Comparison of ENCODE assay signal across 11 mouse cellular contexts in genomic region chr9:66091327-66092231, GRCm38 (mm10). TPM values are rescaled to one million over a fixed set of nuclear protein-coding genes. Genes with fewer than 3 reads are reported as not detected.
DNase-seq lines count a peak whose midpoint lies in the region; ATAC-seq lines count a peak whose summit lies in the region.
"Had no signal": no experiment of that assay in that cellular context is flagged by ENCODE, and none has a peak within 500 bp of the region (broad histone marks: within the 10 kb centered on the region; RNA-seq: fewer than 3 reads in every experiment).

No protein-coding gene starts in this region.

- H3K9ac ChIP-seq in hindbrain, embryonic 16.5 days (ENCODE audit: low read depth, low read length) = no peak overlapping the region
- no peak overlapping the region for H3K9ac ChIP-seq in hindbrain, embryonic 11.5 days (ENCODE audit: low read depth, low read length)
- H3K9ac ChIP-seq in embryonic facial prominence, embryonic 12.5 days = no peak overlapping the region
- H3K9ac ChIP-seq in lung, embryonic 16.5 days (ENCODE audit: low read length) = no peak overlapping the region; the same call in 1 of the 2 replicates
- H3K9ac ChIP-seq in midbrain, embryonic 16.5 days (ENCODE audit: low read depth, low read length) = no peak overlapping the region
- H3K9ac ChIP-seq: heart, embryonic 15.5 days; liver, embryonic 14.5 days had no signal

- H3K27ac ChIP-seq in hindbrain, embryonic 16.5 days (ENCODE audit: low read depth, low read length) = peak overlapping the region; percentile 42; the same call in 1 of the 2 replicates
- H3K27ac ChIP-seq in hindbrain, embryonic 11.5 days (ENCODE audit: low read depth, low read length) = no peak overlapping the region
- H3K27ac ChIP-seq in embryonic facial prominence, embryonic 12.5 days = peak overlapping the region; percentile 54
- peak overlapping the region; percentile 65 for H3K27ac ChIP-seq in lung, embryonic 16.5 days (ENCODE audit: low read length)
- H3K27ac ChIP-seq in midbrain, embryonic 16.5 days (ENCODE audit: low read length) = no peak overlapping the region
- H3K27ac ChIP-seq: heart, embryonic 15.5 days; liver, embryonic 14.5 days had no signal

- H3K27me3 ChIP-seq in hindbrain, embryonic 16.5 days (replicated peaks; ENCODE audit: control insufficient read depth, insufficient read depth, low read length) = no peaks in the 10 kb centered on the region
- H3K27me3 ChIP-seq in hindbrain, embryonic 11.5 days (ENCODE audit: control insufficient read depth, insufficient read depth, low read length) = no peaks in the 10 kb centered on the region
- no peaks in the 10 kb centered on the region for H3K27me3 ChIP-seq in embryonic facial prominence, embryonic 12.5 days
- H3K27me3 ChIP-seq in lung, embryonic 16.5 days (ENCODE audit: control insufficient read depth, insufficient read depth, low read depth, low read length) = no peaks in the 10 kb centered on the region
- H3K27me3 ChIP-seq in midbrain, embryonic 16.5 days (ENCODE audit: control insufficient read depth, insufficient read depth, low read depth, low read length) = no peaks in the 10 kb centered on the region
- H3K27me3 ChIP-seq: heart, embryonic 15.5 days had no signal

- peaks cover 49% of the 10 kb centered on the region for H3K36me3 ChIP-seq in hindbrain, embryonic 16.5 days (ENCODE audit: control insufficient read depth, insufficient read depth, low read length)
- H3K36me3 ChIP-seq in hindbrain, embryonic 11.5 days (ENCODE audit: control insufficient read depth, insufficient read depth, low read length) = peaks cover 7% of the 10 kb centered on the region; the same call in 1 of the 2 replicates
- H3K36me3 ChIP-seq in embryonic facial prominence, embryonic 12.5 days = peaks cover 86% of the 10 kb centered on the region
- peaks cover 43% of the 10 kb centered on the region for H3K36me3 ChIP-seq in lung, embryonic 16.5 days (ENCODE audit: control insufficient read depth, insufficient read depth, low read length)
- peaks cover 66% of the 10 kb centered on the region for H3K36me3 ChIP-seq in midbrain, embryonic 16.5 days (ENCODE audit: control insufficient read depth, insufficient read depth, low read length)

- no peak for DNase-seq in hindbrain, embryonic 11.5 days (ENCODE audit: low spot score)
- peak; percentile 51 for DNase-seq in adipocyte (ENCODE audit: low spot score)
- no peak for DNase-seq in cerebellum, postnatal 4 days (ENCODE audit: low spot score in 2 of 2)
- DNase-seq in urinary bladder, postnatal 10 days (ENCODE audit: low spot score) = no peak
- DNase-seq: right cerebral cortex, postnatal 14 days had no signal

- WGBS in hindbrain, embryonic 16.5 days = 81% methylated on average over 6 of the region's 6 CpGs
- WGBS in hindbrain, embryonic 11.5 days = 82% methylated on average over 6 of the region's 6 CpGs
- WGBS in embryonic facial prominence, embryonic 12.5 days = 63% methylated on average over 6 of the region's 6 CpGs
- WGBS in lung, embryonic 16.5 days = 32% methylated on average over 6 of the region's 6 CpGs
- WGBS in midbrain, embryonic 16.5 days = 81% methylated on average over 6 of the region's 6 CpGs

- no peak overlapping the region for H3K4me2 ChIP-seq in hindbrain, embryonic 16.5 days (ENCODE audit: low read length)
- no peak overlapping the region for H3K4me2 ChIP-seq in hindbrain, embryonic 11.5 days (replicated peaks; ENCODE audit: low read depth, low read length)
- H3K4me2 ChIP-seq in embryonic facial prominence, embryonic 12.5 days (replicated peaks) = no peak overlapping the region
- no peak overlapping the region for H3K4me2 ChIP-seq in lung, embryonic 16.5 days (ENCODE audit: low read depth, low read length)
- no peak overlapping the region for H3K4me2 ChIP-seq in midbrain, embryonic 16.5 days (ENCODE audit: low read length)
- H3K4me2 ChIP-seq: heart, embryonic 15.5 days had no signal

- H3K4me3 ChIP-seq in hindbrain, embryonic 16.5 days (ENCODE audit: low read length) = no peak overlapping the region
- H3K4me3 ChIP-seq in hindbrain, embryonic 11.5 days (ENCODE audit: low read depth, low read length) = no peak overlapping the region
- H3K4me3 ChIP-seq in embryonic facial prominence, embryonic 12.5 days = no peak overlapping the region
- no peak overlapping the region for H3K4me3 ChIP-seq in lung, embryonic 16.5 days (ENCODE audit: low read length)
- H3K4me3 ChIP-seq in midbrain, embryonic 16.5 days (ENCODE audit: low read depth, low read length) = no peak overlapping the region
- H3K4me3 ChIP-seq: heart, embryonic 15.5 days had no signal

- no peaks in the 10 kb centered on the region for H3K9me3 ChIP-seq in hindbrain, embryonic 16.5 days (ENCODE audit: control insufficient read depth, low read length)
- H3K9me3 ChIP-seq in hindbrain, embryonic 11.5 days (ENCODE audit: control insufficient read depth, low read length) = no peaks in the 10 kb centered on the region
- no peaks in the 10 kb centered on the region for H3K9me3 ChIP-seq in embryonic facial prominence, embryonic 12.5 days
- no peaks in the 10 kb centered on the region for H3K9me3 ChIP-seq in lung, embryonic 16.5 days (ENCODE audit: control insufficient read depth, low read length)
- H3K9me3 ChIP-seq in midbrain, embryonic 16.5 days (replicated peaks; ENCODE audit: control insufficient read depth, low read length, poor library complexity, severe bottlenecking) = no peaks in the 10 kb centered on the region
- H3K9me3 ChIP-seq: heart, embryonic 15.5 days had no signal

- no peak for ATAC-seq in hindbrain, embryonic 16.5 days
- ATAC-seq in hindbrain, embryonic 11.5 days (ENCODE audit: low FRiP score) = no peak
- ATAC-seq in embryonic facial prominence, embryonic 12.5 days (ENCODE audit: insufficient number of reproducible peaks, insufficient read depth, low FRiP score, low TSS enrichment) = no peak
- peak; percentile 78 for ATAC-seq in lung, embryonic 16.5 days (ENCODE audit: low read depth)
- ATAC-seq in midbrain, embryonic 16.5 days = no peak

- H3K4me1 ChIP-seq in hindbrain, embryonic 16.5 days (ENCODE audit: control insufficient read depth, insufficient read depth, low read depth, low read length) = no peaks in the 10 kb centered on the region
- H3K4me1 ChIP-seq in hindbrain, embryonic 11.5 days (replicated peaks; ENCODE audit: control insufficient read depth, insufficient read depth, low read length) = 0 out of 2 replicates have a peak, but pooled peaks cover 2% of the 10 kb centered on the region
- H3K4me1 ChIP-seq in embryonic facial prominence, embryonic 12.5 days = peaks cover 11% of the 10 kb centered on the region; the same call in 1 of the 2 replicates
- peaks cover 20% of the 10 kb centered on the region for H3K4me1 ChIP-seq in lung, embryonic 16.5 days (replicated peaks; ENCODE audit: control insufficient read depth, insufficient read depth, low read length)
- no peaks in the 10 kb centered on the region for H3K4me1 ChIP-seq in midbrain, embryonic 16.5 days (ENCODE audit: control insufficient read depth, insufficient read depth, low read length)

RNA-seq across cellular contexts. Expression of gene Snx22, which starts 22.1 kb away (rescaled TPM):
- 12.9 and 14.7 TPM in 2 replicates for polyA plus RNA-seq in hindbrain, embryonic 16.5 days (2015; fragmentation: Nextera tagmentation; extraction: Ambion mirVana)
- polyA plus RNA-seq in hindbrain, embryonic 11.5 days (2014; fragmentation: Nextera tagmentation; extraction: Ambion mirVana) = 2.7 and 2.9 TPM in 2 replicates
- 6.2 and 7.7 TPM in 2 replicates for polyA plus RNA-seq in embryonic facial prominence, embryonic 12.5 days (2016; fragmentation: Nextera tagmentation; extraction: Ambion mirVana)
- polyA plus RNA-seq in lung, embryonic 16.5 days (2015; fragmentation: Nextera tagmentation; extraction: Ambion mirVana) = 8.6 and 11.2 TPM in 2 replicates
- 11.2 and 13.1 TPM in 2 replicates for polyA plus RNA-seq in midbrain, embryonic 16.5 days (2015; fragmentation: Nextera tagmentation; extraction: Ambion mirVana)

RNA-seq across cellular contexts. Expression of gene Ppib, which starts 31.6 kb away (rescaled TPM):
- 362 and 376 TPM in 2 replicates for polyA plus RNA-seq in hindbrain, embryonic 16.5 days (2015; fragmentation: Nextera tagmentation; extraction: Ambion mirVana)
- polyA plus RNA-seq in hindbrain, embryonic 11.5 days (2014; fragmentation: Nextera tagmentation; extraction: Ambion mirVana) = 512 and 515 TPM in 2 replicates
- polyA plus RNA-seq in embryonic facial prominence, embryonic 12.5 days (2016; fragmentation: Nextera tagmentation; extraction: Ambion mirVana) = 523 and 525 TPM in 2 replicates
- polyA plus RNA-seq in lung, embryonic 16.5 days (2015; fragmentation: Nextera tagmentation; extraction: Ambion mirVana) = 678 and 681 TPM in 2 replicates
- polyA plus RNA-seq in midbrain, embryonic 16.5 days (2015; fragmentation: Nextera tagmentation; extraction: Ambion mirVana) = 304 and 313 TPM in 2 replicates

RNA-seq across cellular contexts. Expression of gene Snx1, which starts 34.8 kb away (rescaled TPM):
- 73.5 and 77.2 TPM in 2 replicates for polyA plus RNA-seq in hindbrain, embryonic 16.5 days (2015; fragmentation: Nextera tagmentation; extraction: Ambion mirVana)
- 127 and 140 TPM in 2 replicates for polyA plus RNA-seq in hindbrain, embryonic 11.5 days (2014; fragmentation: Nextera tagmentation; extraction: Ambion mirVana)
- polyA plus RNA-seq in embryonic facial prominence, embryonic 12.5 days (2016; fragmentation: Nextera tagmentation; extraction: Ambion mirVana) = 129 and 131 TPM in 2 replicates
- polyA plus RNA-seq in lung, embryonic 16.5 days (2015; fragmentation: Nextera tagmentation; extraction: Ambion mirVana) = 123 TPM in 2 replicates
- 68.0 and 78.3 TPM in 2 replicates for polyA plus RNA-seq in midbrain, embryonic 16.5 days (2015; fragmentation: Nextera tagmentation; extraction: Ambion mirVana)

RNA-seq across cellular contexts. Expression of gene Ciao2a, which starts 34.8 kb away (rescaled TPM):
- 64.0 and 69.2 TPM in 2 replicates for polyA plus RNA-seq in hindbrain, embryonic 16.5 days (2015; fragmentation: Nextera tagmentation; extraction: Ambion mirVana)
- polyA plus RNA-seq in hindbrain, embryonic 11.5 days (2014; fragmentation: Nextera tagmentation; extraction: Ambion mirVana) = 144 and 146 TPM in 2 replicates
- polyA plus RNA-seq in embryonic facial prominence, embryonic 12.5 days (2016; fragmentation: Nextera tagmentation; extraction: Ambion mirVana) = 166 and 174 TPM in 2 replicates
- 139 and 141 TPM in 2 replicates for polyA plus RNA-seq in lung, embryonic 16.5 days (2015; fragmentation: Nextera tagmentation; extraction: Ambion mirVana)
- polyA plus RNA-seq in midbrain, embryonic 16.5 days (2015; fragmentation: Nextera tagmentation; extraction: Ambion mirVana) = 61.0 and 69.5 TPM in 2 replicates

Comparison
In these comparisons a context has a peak if more than half of its experiments do, and no peak if none do; other contexts are left out.
1. H3K27ac ChIP-seq: peak in hindbrain, embryonic 16.5 days (single experiment), embryonic facial prominence, embryonic 12.5 days (single experiment) and lung, embryonic 16.5 days (single experiment); none in hindbrain, embryonic 11.5 days (single experiment) and midbrain, embryonic 16.5 days (single experiment).